12 mouse cellular contexts compared by ENCODE assay signal in genomic region chr3:139048701-139049622, GRCm38 (mm10).
"Had no signal": no experiment of that assay in that cellular context is flagged by ENCODE, and none has a peak within 500 bp of the region (broad histone marks: within the 10 kb centered on the region; RNA-seq: fewer than 3 reads in every experiment).

No protein-coding gene starts in this region.

- H3K4me1 ChIP-seq: limb, embryonic 12.5 days; midbrain, embryonic 15.5 days; stomach, embryonic 15.5 days had no signal

- H3K9ac ChIP-seq: limb, embryonic 12.5 days; liver, embryonic 14.5 days; midbrain, embryonic 15.5 days; stomach, embryonic 15.5 days had no signal

- H3K4me3 ChIP-seq: limb, embryonic 12.5 days; megakaryocyte, embryonic 14.5 days; midbrain, embryonic 15.5 days; stomach, embryonic 15.5 days had no signal

- H3K27me3 ChIP-seq: limb, embryonic 12.5 days; midbrain, embryonic 15.5 days; stomach, embryonic 15.5 days had no signal

- ATAC-seq: midbrain, embryonic 15.5 days had no signal

- H3K36me3 ChIP-seq: midbrain, embryonic 15.5 days had no signal

- DNase-seq: kidney, adult 11 months; kidney, adult 9 months; kidney, postnatal 36 days; liver; lung, adult 18-20 months had no signal

- H3K27ac ChIP-seq: kidney, postnatal 0 days; limb, embryonic 12.5 days; liver, embryonic 14.5 days; midbrain, embryonic 15.5 days; stomach, embryonic 15.5 days had no signal

- H3K9me3 ChIP-seq: limb, embryonic 12.5 days; megakaryocyte, embryonic 14.5 days; midbrain, embryonic 15.5 days; stomach, embryonic 15.5 days had no signal

- H3K4me2 ChIP-seq: limb, embryonic 12.5 days; midbrain, embryonic 11.5 days; midbrain, embryonic 15.5 days; stomach, embryonic 15.5 days had no signal
